Mouse (Mus musculus): Measurements from ENCODE around the gene Dtnbp1.

DNA sequence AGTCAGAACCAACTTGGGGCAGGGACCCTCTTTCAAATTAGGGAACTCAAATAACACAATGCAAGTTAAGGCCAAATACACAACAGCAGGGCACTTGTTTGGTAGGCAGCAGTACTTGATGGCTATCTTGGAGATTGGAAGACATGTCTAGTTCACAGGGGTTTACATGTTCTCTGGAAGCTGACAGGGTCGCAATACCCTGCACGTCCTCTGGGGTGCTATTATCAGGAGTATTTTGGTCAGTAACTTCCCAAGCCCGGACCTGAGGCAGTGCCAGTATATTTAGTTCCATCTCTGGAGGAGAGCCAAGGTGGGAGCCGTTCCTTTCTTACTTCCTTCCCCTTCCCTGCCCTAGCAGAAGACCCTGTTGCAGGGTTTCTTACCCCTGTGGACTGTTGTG lies 86.0 kb downstream of the Dtnbp1 start:
- TF ChIP-seq POLR2A (IDR thresholded peaks at IDR 0.05; ENCODE audit: borderline replicate concordance, insufficient read depth, low read length) (no peak), CTCF (IDR thresholded peaks at IDR 0.05; ENCODE audit: borderline replicate concordance, insufficient read depth, low read depth, low read length) (peak; percentile 35; the same call in 1 of the 2 replicates)

Measured in cerebellum, adult 2 months (tissue).